Mouse (Mus musculus): Measurements from ENCODE around the gene Nadsyn1. TPM values are rescaled to one million over a fixed set of nuclear protein-coding genes. Genes with fewer than 3 reads are reported as not detected.

The Nadsyn1 gene
- 5.2 and 6.7 TPM in 2 replicates for polyA plus RNA-seq (2015; fragmentation: Nextera tagmentation; extraction: Ambion mirVana)

- Histone ChIP-seq H3K4me1 (peaks cover 13% of the 10 kb centered on the region), H3K9ac (replicated peaks) (peak within 1 kb of the TSS; percentile 64), H3K27ac (replicated peaks) (peak within 1 kb of the TSS; percentile 71), H3K9me3 (no peaks in the 10 kb centered on the region), H3K4me2 (replicated peaks) (peak within 1 kb of the TSS; percentile 75), H3K36me3 (0 out of 2 replicates have a peak, but pooled peaks cover 3% of the 10 kb centered on the region), H3K4me3 (peak within 1 kb of the TSS; percentile 63), H3K27me3 (no peaks in the 10 kb centered on the region)
- WGBS, result under 1% methylated on average over 40 of the region's 40 CpGs
- ATAC-seq (replicated peaks), result peak; percentile 98
Measured at GRCm38 (mm10) chr7:143822375-143823265, at the start of gene Nadsyn1, which contains the start of gene Dhcr7. Gene Nadsyn1 (minus strand): TSS chr7:143822849. Gene Dhcr7 (plus strand): TSS chr7:143823145.

- no peak overlapping the region for H3K27ac ChIP-seq (replicated peaks)
- 85% methylated on average over 4 of the region's 4 CpGs for WGBS
- no peak overlapping the region for H3K4me3 ChIP-seq
- H3K27me3 ChIP-seq, result no peaks in the 10 kb centered on the region
- H3K9me3 ChIP-seq, result no peaks in the 10 kb centered on the region
- H3K9ac ChIP-seq (replicated peaks), result no peak overlapping the region
- ATAC-seq (replicated peaks), result no peak
- H3K4me1 ChIP-seq, result no peaks in the 10 kb centered on the region
- no peaks in the 10 kb centered on the region for H3K36me3 ChIP-seq
- H3K4me2 ChIP-seq (replicated peaks), result no peak overlapping the region
Measured at GRCm38 (mm10) chr7:143868874-143869273, 46.2 kb upstream of the Nadsyn1 start.

DNA sequence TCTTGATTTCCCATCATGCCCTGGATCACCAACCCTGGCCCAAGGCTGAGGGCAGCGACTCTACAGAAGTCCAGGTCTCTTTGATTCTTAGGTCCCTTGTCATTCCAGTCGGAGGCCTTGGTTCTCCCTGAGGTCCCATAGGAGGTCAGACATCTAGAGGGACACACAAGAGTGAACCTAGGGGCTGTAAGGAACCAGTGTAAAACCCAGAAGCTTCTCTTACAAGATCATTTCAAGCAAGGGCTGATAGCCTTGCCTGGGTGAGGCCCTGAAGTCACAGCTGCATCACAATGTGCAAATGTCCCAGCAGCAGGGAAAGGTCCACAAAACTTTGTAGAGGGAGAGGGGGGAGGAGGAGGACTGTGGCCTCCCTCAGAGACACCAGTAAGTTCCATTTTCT, 43.9 kb upstream of the Nadsyn1 start, which contains the start of gene Gm498:
TSS of gene Gm498 (plus strand) at position 301 of the 400 bp plus-strand sequence.
- no peaks in the 10 kb centered on the region for H3K4me1 ChIP-seq
- H3K4me3 ChIP-seq, result no peak within 1 kb of the TSS
- no peaks in the 10 kb centered on the region for H3K9me3 ChIP-seq
- 85% methylated on average over 2 of the region's 2 CpGs for WGBS
- ATAC-seq (replicated peaks), result no peak
- no peak within 1 kb of the TSS for H3K4me2 ChIP-seq (replicated peaks)
- no peaks in the 10 kb centered on the region for H3K27me3 ChIP-seq
- no peaks in the 10 kb centered on the region for H3K36me3 ChIP-seq
- H3K27ac ChIP-seq (replicated peaks), result no peak within 1 kb of the TSS
- H3K9ac ChIP-seq (replicated peaks), result no peak within 1 kb of the TSS

- no peak overlapping the region for H3K4me3 ChIP-seq
- H3K4me1 ChIP-seq, result no peaks in the 10 kb centered on the region
- peaks cover 51% of the 10 kb centered on the region for H3K36me3 ChIP-seq
- H3K4me2 ChIP-seq (replicated peaks), result no peak overlapping the region
- ATAC-seq (replicated peaks), result no peak
- no peak overlapping the region for H3K27ac ChIP-seq (replicated peaks)
- H3K9ac ChIP-seq (replicated peaks), result no peak overlapping the region
- 97% methylated on average over 8 of the region's 8 CpGs for WGBS
- no peaks in the 10 kb centered on the region for H3K27me3 ChIP-seq
- no peaks in the 10 kb centered on the region for H3K9me3 ChIP-seq
Measured at GRCm38 (mm10) chr7:143848768-143849482, 26.3 kb upstream of the Nadsyn1 start.

GRCm38 (mm10) chr7:143848127-143848767, 25.6 kb upstream of the Nadsyn1 start:
- H3K4me2 ChIP-seq (replicated peaks), result no peak overlapping the region
- peaks cover 57% of the 10 kb centered on the region for H3K36me3 ChIP-seq
- H3K4me1 ChIP-seq, result no peaks in the 10 kb centered on the region
- no peaks in the 10 kb centered on the region for H3K27me3 ChIP-seq
- ATAC-seq (replicated peaks), result no peak
- no peaks in the 10 kb centered on the region for H3K9me3 ChIP-seq
- no peak overlapping the region for H3K27ac ChIP-seq (replicated peaks)
- WGBS, result 93% methylated on average over 5 of the region's 5 CpGs
- no peak overlapping the region for H3K9ac ChIP-seq (replicated peaks)
- H3K4me3 ChIP-seq, result no peak overlapping the region

- no peak overlapping the region for H3K9ac ChIP-seq (replicated peaks)
- H3K9me3 ChIP-seq, result no peaks in the 10 kb centered on the region
- WGBS, result 98% methylated on average over 8 of the region's 8 CpGs
- no peak overlapping the region for H3K27ac ChIP-seq (replicated peaks)
- H3K36me3 ChIP-seq, result peaks cover 83% of the 10 kb centered on the region
- no peak overlapping the region for H3K4me2 ChIP-seq (replicated peaks)
- no peaks in the 10 kb centered on the region for H3K4me1 ChIP-seq
- H3K27me3 ChIP-seq, result no peaks in the 10 kb centered on the region
- no peak overlapping the region for H3K4me3 ChIP-seq
- ATAC-seq (replicated peaks), result no peak
Measured at GRCm38 (mm10) chr7:143841301-143841700, 18.7 kb upstream of the Nadsyn1 start.

- Histone ChIP-seq H3K9ac (replicated peaks) (no peak overlapping the region), H3K9me3 (no peaks in the 10 kb centered on the region), H3K27ac (replicated peaks) (no peak overlapping the region), H3K4me2 (replicated peaks) (no peak overlapping the region), H3K4me3 (no peak overlapping the region), H3K4me1 (no peaks in the 10 kb centered on the region), H3K36me3 (peaks cover 72% of the 10 kb centered on the region), H3K27me3 (no peaks in the 10 kb centered on the region)
- 97% methylated on average over 5 of the region's 5 CpGs for WGBS
- no peak for ATAC-seq (replicated peaks)
Measured at GRCm38 (mm10) chr7:143840121-143840520, 17.5 kb upstream of the Nadsyn1 start.

DNA sequence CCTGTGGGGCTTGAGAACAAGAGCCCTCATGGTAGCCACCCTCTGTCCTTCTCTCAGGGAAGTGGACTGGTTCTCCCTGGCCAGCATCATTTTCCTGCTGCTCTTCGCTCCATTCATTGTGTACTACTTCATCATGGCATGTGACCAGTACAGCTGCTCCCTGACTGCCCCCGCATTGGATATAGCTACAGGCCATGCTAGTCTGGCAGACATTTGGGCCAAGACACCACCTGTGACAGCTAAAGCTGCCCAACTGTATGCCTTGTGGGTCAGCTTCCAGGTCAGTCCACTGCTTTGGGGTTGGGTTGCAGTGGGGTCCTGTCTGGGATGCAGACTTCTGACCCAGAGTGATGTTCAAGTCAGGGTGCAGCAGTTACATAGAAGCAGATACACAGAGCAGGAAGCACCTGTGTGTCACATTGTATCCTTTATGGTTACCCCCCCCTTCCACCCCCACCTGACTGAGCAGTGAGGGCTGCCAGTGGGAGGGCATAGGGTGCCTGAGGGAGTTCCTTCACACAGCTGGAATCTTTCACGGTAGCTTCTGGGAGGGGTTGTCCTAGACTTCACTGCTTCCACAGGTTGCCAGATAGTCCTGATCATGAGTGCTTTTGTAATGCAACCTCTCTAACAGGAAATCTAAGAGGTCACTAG, 15.2 kb upstream of the Nadsyn1 start:
- Histone ChIP-seq H3K4me1 (peaks cover 16% of the 10 kb centered on the region), H3K4me3 (no peak overlapping the region), H3K9ac (replicated peaks) (no peak overlapping the region), H3K9me3 (no peaks in the 10 kb centered on the region), H3K27me3 (no peaks in the 10 kb centered on the region), H3K27ac (replicated peaks) (no peak overlapping the region), H3K36me3 (peaks cover 49% of the 10 kb centered on the region), H3K4me2 (replicated peaks) (no peak overlapping the region)
- no peak for ATAC-seq (replicated peaks)
- 95% methylated on average over 3 of the region's 3 CpGs for WGBS

DNA sequence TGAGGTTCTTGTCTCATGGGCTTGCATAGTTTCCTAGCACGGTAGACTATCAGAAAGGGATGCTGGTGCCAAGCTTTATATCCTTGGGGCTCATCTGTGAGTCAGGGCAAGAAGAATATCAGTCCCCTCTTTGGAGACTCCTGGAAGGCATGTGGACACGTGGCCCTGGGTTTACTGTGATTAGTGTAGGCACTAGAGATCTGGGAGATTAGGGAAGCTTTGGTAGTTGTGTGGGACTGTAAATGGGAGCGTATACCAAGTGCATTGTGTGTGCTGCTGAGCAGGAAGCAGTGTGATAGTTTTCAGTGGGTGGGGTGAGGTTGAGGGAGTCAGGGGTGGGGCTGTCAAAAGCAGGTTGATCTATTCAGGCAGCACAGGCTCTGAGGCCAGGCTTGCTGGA, 12.3 kb upstream of the Nadsyn1 start:
- no peak overlapping the region for H3K9ac ChIP-seq (replicated peaks)
- no peak overlapping the region for H3K27ac ChIP-seq (replicated peaks)
- peaks cover 20% of the 10 kb centered on the region for H3K36me3 ChIP-seq
- ATAC-seq (replicated peaks), result no peak
- no peak overlapping the region for H3K4me2 ChIP-seq (replicated peaks)
- no peaks in the 10 kb centered on the region for H3K27me3 ChIP-seq
- H3K4me3 ChIP-seq, result no peak overlapping the region
- H3K9me3 ChIP-seq, result no peaks in the 10 kb centered on the region
- 85% methylated on average over 3 of the region's 3 CpGs for WGBS
- H3K4me1 ChIP-seq, result peaks cover 40% of the 10 kb centered on the region

DNA sequence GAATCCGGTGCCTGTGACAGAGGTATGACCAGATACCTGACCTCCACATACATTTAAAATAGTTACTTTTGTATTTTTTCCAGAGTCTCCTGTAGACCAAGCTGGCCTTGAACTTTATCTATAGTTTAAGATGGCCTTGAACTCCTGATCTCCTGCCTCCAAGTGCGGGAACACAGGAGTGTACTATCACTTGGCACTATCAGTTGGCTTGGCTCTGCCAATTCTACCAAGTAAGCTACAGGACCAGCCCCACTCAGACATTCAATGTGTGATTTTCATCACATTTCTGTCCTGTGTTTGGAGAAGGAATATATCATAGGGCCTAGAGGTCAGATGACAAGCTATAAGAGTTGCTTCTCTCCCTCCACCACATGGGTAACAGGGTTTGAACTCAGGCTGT, 11.7 kb upstream of the Nadsyn1 start:
- H3K4me2 ChIP-seq (replicated peaks), result no peak overlapping the region

DNA sequence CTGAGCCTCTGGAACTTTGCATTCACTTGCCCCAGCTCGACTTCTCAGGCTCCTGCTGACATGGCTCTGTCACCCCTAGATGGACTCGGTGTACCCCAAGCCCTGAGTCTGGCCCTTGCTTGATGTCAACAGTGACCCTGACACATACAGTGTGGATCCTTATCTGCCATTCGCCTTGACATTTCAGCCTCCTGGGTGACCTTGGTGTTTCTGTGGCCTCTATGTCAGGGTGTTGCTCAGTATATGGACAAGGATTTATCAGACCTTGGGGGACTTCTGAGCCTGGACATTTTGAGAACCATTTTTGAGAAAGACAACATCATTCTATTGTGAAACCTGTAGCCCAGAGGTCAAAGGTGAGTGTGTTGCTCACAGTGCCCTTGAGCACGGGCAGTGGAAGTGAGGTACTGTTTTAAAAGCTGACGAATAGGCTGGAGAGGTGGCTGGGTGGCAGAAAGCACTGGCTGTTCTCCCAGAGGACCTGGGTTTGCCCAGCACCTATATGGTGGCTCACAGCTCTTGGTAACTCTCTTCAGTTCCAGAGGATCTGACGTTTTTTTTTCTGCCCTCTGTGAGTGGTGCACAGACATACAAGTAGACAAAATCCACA, 11.0 kb upstream of the Nadsyn1 start:
- Histone ChIP-seq H3K4me1 (peaks cover 43% of the 10 kb centered on the region), H3K36me3 (peaks cover 10% of the 10 kb centered on the region), H3K9ac (replicated peaks) (no peak overlapping the region), H3K27me3 (no peaks in the 10 kb centered on the region), H3K4me3 (no peak overlapping the region), H3K27ac (replicated peaks) (no peak overlapping the region), H3K4me2 (replicated peaks) (no peak overlapping the region), H3K9me3 (no peaks in the 10 kb centered on the region)
- ATAC-seq (replicated peaks), result no peak
- WGBS, result 86% methylated on average over 6 of the region's 6 CpGs

More for the DNA sequence above, 11.7 kb upstream of the Nadsyn1 start:
- WGBS, result 98% methylated on average over 2 of the region's 2 CpGs
- Histone ChIP-seq H3K4me3 (no peak overlapping the region), H3K27me3 (no peaks in the 10 kb centered on the region), H3K9me3 (no peaks in the 10 kb centered on the region), H3K4me1 (peaks cover 41% of the 10 kb centered on the region), H3K36me3 (peaks cover 15% of the 10 kb centered on the region), H3K9ac (replicated peaks) (no peak overlapping the region), H3K27ac (replicated peaks) (no peak overlapping the region)
- ATAC-seq (replicated peaks), result no peak
